Mouse (Mus musculus) embryonic fibroblast, embryonic 13.5 days (primary cell): ENCODE measurements at regions not wholly inside any gene's neighbourhood (a gene's known extent, or its start where the extent isn't known, plus 50 kb on each side); places are given as distances from the start of the nearest gene placed in this dataset.

Experiments
- CTCF ChIP-seq: IDR thresholded peaks from 2 replicates; pipeline ENCODE4 v1.5.1; 2011; ENCODE audit warnings: mild to moderate bottlenecking, control low read depth, low read length, moderate library complexity, borderline replicate concordance; ENCODE audit not compliant: insufficient read depth
- POLR2A ChIP-seq: IDR thresholded peaks from 2 replicates; pipeline ENCODE4 v1.6.1; 2011; ENCODE audit warnings: low read depth, mild to moderate bottlenecking, control low read depth, low read length, moderate library complexity

GRCm38 (mm10) chr12:79942563-79943131, 170.2 kb downstream of the Zfp36l1 start:
- no peak for TF ChIP-seq POLR2A
- TF ChIP-seq CTCF, result no peak
